Mouse (Mus musculus): ENCODE data around the gene Coq5. TPM values are rescaled to one million over a fixed set of nuclear protein-coding genes. Genes with fewer than 3 reads are reported as not detected.

Coq5 gene
- total and polyA plus RNA-seq, 2 experiments from 2014 or later, result 29.6 to 42.8 TPM

GRCm38 (mm10) chr5:115262502-115263291 is 16.8 kb upstream of the Coq5 start:
- Histone ChIP-seq H3K4me3 (ENCODE audit: low read depth, low read length) (no peak overlapping the region), H3K36me3 (ENCODE audit: insufficient read depth, low read length) (peaks cover 23% of the 10 kb centered on the region), H3K4me2 (ENCODE audit: low read depth, low read length, poor library complexity, severe bottlenecking) (no peak overlapping the region), H3K27ac (ENCODE audit: low read depth, low read length) (no peak overlapping the region), H3K9me3 (ENCODE audit: low read length) (no peaks in the 10 kb centered on the region), H3K9ac (replicated peaks; ENCODE audit: low read length, poor library complexity, severe bottlenecking) (no peak overlapping the region), H3K4me1 (ENCODE audit: insufficient read depth, low read length) (no peaks in the 10 kb centered on the region), H3K27me3 (ENCODE audit: insufficient read depth, low read length) (no peaks in the 10 kb centered on the region)
- DNase-seq (ENCODE audit: low spot score), result no peak
- WGBS, result 69% methylated on average over 14 of the region's 14 CpGs
- ATAC-seq (ENCODE audit: low FRiP score), result no peak
- no peak for TF ChIP-seq CTCF (IDR thresholded peaks at IDR 0.05)

GRCm38 (mm10) chr5:115266340-115266739 is 13.1 kb upstream of the Coq5 start:
- no peak overlapping the region for H3K4me3 ChIP-seq (ENCODE audit: low read depth, low read length)
- H3K4me2 ChIP-seq (ENCODE audit: low read depth, low read length, poor library complexity, severe bottlenecking), result no peak overlapping the region
- peaks cover 9% of the 10 kb centered on the region; the same call in 1 of the 2 replicates for H3K4me1 ChIP-seq (ENCODE audit: insufficient read depth, low read length)
- DNase-seq (ENCODE audit: low spot score), result no peak
- WGBS, result 92% methylated on average over 5 of the region's 5 CpGs
- H3K36me3 ChIP-seq (ENCODE audit: insufficient read depth, low read length), result peaks cover 7% of the 10 kb centered on the region; the same call in 1 of the 2 replicates
- H3K27me3 ChIP-seq (ENCODE audit: insufficient read depth, low read length), result no peaks in the 10 kb centered on the region
- H3K9me3 ChIP-seq (ENCODE audit: low read length), result no peaks in the 10 kb centered on the region
- no peak for ATAC-seq (ENCODE audit: low FRiP score)
- H3K9ac ChIP-seq (replicated peaks; ENCODE audit: low read length, poor library complexity, severe bottlenecking), result no peak overlapping the region
- no peak overlapping the region for H3K27ac ChIP-seq (ENCODE audit: low read depth, low read length)
- TF ChIP-seq CTCF (IDR thresholded peaks at IDR 0.05), result no peak

GRCm38 (mm10) chr5:115266787-115267468 is 12.5 kb upstream of the Coq5 start:
- Histone ChIP-seq H3K4me3 (ENCODE audit: low read depth, low read length) (no peak overlapping the region), H3K9ac (replicated peaks; ENCODE audit: low read length, poor library complexity, severe bottlenecking) (no peak overlapping the region), H3K27me3 (ENCODE audit: insufficient read depth, low read length) (no peaks in the 10 kb centered on the region), H3K36me3 (ENCODE audit: insufficient read depth, low read length) (peaks cover 7% of the 10 kb centered on the region; the same call in 1 of the 2 replicates), H3K27ac (ENCODE audit: low read depth, low read length) (no peak overlapping the region), H3K9me3 (ENCODE audit: low read length) (no peaks in the 10 kb centered on the region), H3K4me1 (ENCODE audit: insufficient read depth, low read length) (peaks cover 9% of the 10 kb centered on the region; the same call in 1 of the 2 replicates), H3K4me2 (ENCODE audit: low read depth, low read length, poor library complexity, severe bottlenecking) (no peak overlapping the region)
- no peak for TF ChIP-seq CTCF (IDR thresholded peaks at IDR 0.05)
- no peak for DNase-seq (ENCODE audit: low spot score)
- 80% methylated on average over 8 of the region's 8 CpGs for WGBS
- no peak for ATAC-seq (ENCODE audit: low FRiP score)

DNA sequence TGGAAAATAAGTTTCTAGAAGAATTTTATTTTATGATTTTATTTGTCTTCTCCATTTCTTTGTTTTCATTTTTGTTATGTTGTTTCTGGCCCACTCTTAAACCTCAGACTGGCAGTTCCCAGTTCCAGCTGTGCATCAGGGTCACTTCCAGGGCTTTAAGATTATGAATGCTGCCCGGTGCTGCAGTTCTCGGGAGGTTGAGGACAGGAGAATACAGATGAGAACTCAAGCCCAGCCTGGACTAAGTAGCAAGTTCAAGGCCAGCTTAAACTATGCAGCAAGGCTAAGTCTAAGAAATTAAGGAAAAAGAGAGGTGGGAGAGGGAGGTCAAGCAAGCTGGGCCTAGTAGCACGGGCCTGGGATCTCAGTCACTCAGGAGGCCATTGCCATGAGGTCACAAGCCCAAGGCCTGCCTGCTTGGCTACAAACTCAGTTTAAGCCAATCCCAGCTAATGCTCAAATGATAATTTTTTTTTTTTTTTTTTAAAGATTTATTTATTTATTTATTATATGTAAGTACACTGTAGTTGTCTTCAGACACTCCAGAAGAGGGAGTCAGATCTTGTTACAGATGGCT is 11.9 kb upstream of the Coq5 start:
- ATAC-seq (ENCODE audit: low FRiP score), result no peak
- H3K27me3 ChIP-seq (ENCODE audit: insufficient read depth, low read length), result no peaks in the 10 kb centered on the region
- peaks cover 7% of the 10 kb centered on the region; the same call in 1 of the 2 replicates for H3K36me3 ChIP-seq (ENCODE audit: insufficient read depth, low read length)
- H3K4me2 ChIP-seq (ENCODE audit: low read depth, low read length, poor library complexity, severe bottlenecking), result no peak overlapping the region
- DNase-seq (ENCODE audit: low spot score), result no peak
- H3K4me1 ChIP-seq (ENCODE audit: insufficient read depth, low read length), result peaks cover 9% of the 10 kb centered on the region; the same call in 1 of the 2 replicates
- H3K4me3 ChIP-seq (ENCODE audit: low read depth, low read length), result no peak overlapping the region
- TF ChIP-seq CTCF (IDR thresholded peaks at IDR 0.05), result no peak
- no peak overlapping the region for H3K9ac ChIP-seq (replicated peaks; ENCODE audit: low read length, poor library complexity, severe bottlenecking)
- 68% methylated on average over 3 of the region's 3 CpGs for WGBS
- H3K27ac ChIP-seq (ENCODE audit: low read depth, low read length), result no peak overlapping the region
- H3K9me3 ChIP-seq (ENCODE audit: low read length), result no peaks in the 10 kb centered on the region

DNA sequence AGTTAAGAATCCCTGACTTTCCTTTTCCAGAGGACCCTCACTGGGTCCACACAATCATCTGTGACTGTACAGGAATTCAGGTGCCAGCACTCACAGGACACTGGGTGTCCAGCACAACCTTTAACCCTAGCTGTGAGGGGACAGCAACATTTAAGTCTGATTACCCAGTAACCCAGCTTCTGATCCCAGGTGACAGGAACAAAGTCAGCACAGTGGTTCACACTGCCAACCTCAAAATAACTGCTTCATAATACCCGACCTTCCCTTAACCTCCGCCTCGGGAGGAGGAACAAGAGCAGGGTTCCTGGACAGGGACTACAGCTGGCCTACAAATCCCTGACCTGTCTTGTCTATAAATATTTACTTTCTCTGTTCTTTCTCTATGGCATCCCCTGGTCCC is 11.2 kb upstream of the Coq5 start:
- no peak overlapping the region for H3K4me3 ChIP-seq (ENCODE audit: low read depth, low read length)
- H3K4me1 ChIP-seq (ENCODE audit: insufficient read depth, low read length), result peaks cover 9% of the 10 kb centered on the region; the same call in 1 of the 2 replicates
- no peak overlapping the region for H3K9ac ChIP-seq (replicated peaks; ENCODE audit: low read length, poor library complexity, severe bottlenecking)
- no peak for TF ChIP-seq CTCF (IDR thresholded peaks at IDR 0.05)
- H3K27ac ChIP-seq (ENCODE audit: low read depth, low read length), result no peak overlapping the region
- 58% methylated on average over 3 of the region's 3 CpGs for WGBS
- no peaks in the 10 kb centered on the region for H3K9me3 ChIP-seq (ENCODE audit: low read length)
- no peak for ATAC-seq (ENCODE audit: low FRiP score)
- H3K4me2 ChIP-seq (ENCODE audit: low read depth, low read length, poor library complexity, severe bottlenecking), result no peak overlapping the region
- DNase-seq (ENCODE audit: low spot score), result no peak
- peaks cover 3% of the 10 kb centered on the region; the same call in 1 of the 2 replicates for H3K36me3 ChIP-seq (ENCODE audit: insufficient read depth, low read length)
- no peaks in the 10 kb centered on the region for H3K27me3 ChIP-seq (ENCODE audit: insufficient read depth, low read length)

Data from midbrain, postnatal 0 days (tissue).